20 mouse cellular contexts compared by ENCODE assay signal in genomic region chr2:49695461-49695860, GRCm38 (mm10).
"Had no signal": no experiment of that assay in that cellular context is flagged by ENCODE, and none has a peak within 500 bp of the region (broad histone marks: within the 10 kb centered on the region; RNA-seq: fewer than 3 reads in every experiment).

No protein-coding gene starts in this region.

- H3K4me3 ChIP-seq: limb, embryonic 12.5 days; limb, embryonic 15.5 days; midbrain, embryonic 12.5 days; neural tube, embryonic 12.5 days had no signal

- H3K9ac ChIP-seq: limb, embryonic 12.5 days; limb, embryonic 15.5 days; liver, embryonic 14.5 days; liver, postnatal 0 days; lung, embryonic 14.5 days; midbrain, embryonic 12.5 days; neural tube, embryonic 12.5 days had no signal

- DNase-seq: kidney, adult 18-20 months; kidney, adult 9 months; kidney, postnatal 14 days; kidney, postnatal 4 days; left cerebral cortex, postnatal 4 days; liver, postnatal 0 days; lung, embryonic 14.5 days; retina, postnatal 1 day; thymus, adult 2 months; thymus, postnatal 14 days; thymus, postnatal 4 days had no signal

- H3K4me1 ChIP-seq: limb, embryonic 15.5 days had no signal

- H3K4me2 ChIP-seq: limb, embryonic 12.5 days; limb, embryonic 15.5 days; liver, embryonic 11.5 days; lung, embryonic 14.5 days; midbrain, embryonic 12.5 days; neural tube, embryonic 12.5 days had no signal

- H3K27ac ChIP-seq: limb, embryonic 12.5 days; limb, embryonic 15.5 days; liver, embryonic 14.5 days; macrophage; neural tube, embryonic 12.5 days; stomach, postnatal 0 days had no signal

- H3K9me3 ChIP-seq: limb, embryonic 12.5 days; limb, embryonic 15.5 days; midbrain, embryonic 12.5 days; neural tube, embryonic 12.5 days had no signal

- H3K36me3 ChIP-seq: limb, embryonic 15.5 days had no signal

- H3K27me3 ChIP-seq: limb, embryonic 12.5 days; limb, embryonic 15.5 days; midbrain, embryonic 12.5 days; neural tube, embryonic 12.5 days had no signal

- ATAC-seq: liver, postnatal 0 days; lung, postnatal 0 days had no signal
